Mouse (Mus musculus): ENCODE measurements around the gene Fchsd2. TPM values are rescaled to one million over a fixed set of nuclear protein-coding genes. Genes with fewer than 3 reads are reported as not detected.

Gene Fchsd2
- total RNA-seq, 4 experiments from 2014 or later, result 40.1 to 46.5 (median 43.4) TPM

DNA sequence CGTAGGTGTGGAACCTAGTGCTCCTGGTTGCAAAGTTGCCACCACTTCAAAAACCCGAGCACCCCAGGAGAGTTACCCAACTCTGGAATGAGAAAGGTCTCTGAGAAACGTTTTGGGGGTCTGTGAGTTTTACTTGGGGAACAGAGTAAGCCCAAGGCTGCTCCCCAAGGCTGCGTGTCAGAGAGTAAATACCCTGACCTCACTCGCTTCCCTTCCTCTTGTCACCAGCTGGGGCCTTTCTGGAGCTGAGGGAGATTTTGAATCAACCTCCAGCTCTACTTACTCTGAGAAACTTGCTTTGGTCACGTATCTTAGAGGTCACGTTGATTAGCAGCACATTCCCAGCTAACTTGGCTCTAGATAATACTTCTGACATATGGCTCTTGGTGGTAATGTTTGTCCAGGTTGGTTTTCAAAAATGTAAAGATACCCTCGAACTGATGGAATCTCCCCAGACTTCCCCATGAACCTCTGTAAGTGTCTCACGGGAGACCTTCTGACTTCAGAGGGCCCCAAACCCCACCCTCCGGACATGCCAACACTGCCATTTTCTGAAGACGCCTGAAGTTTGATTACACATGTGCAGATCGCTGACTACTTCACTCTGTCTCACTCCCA, 20.4 kb upstream of the Fchsd2 start:
- DNase-seq (ENCODE audit: low spot score in 2 of 2), result no peak

DNA sequence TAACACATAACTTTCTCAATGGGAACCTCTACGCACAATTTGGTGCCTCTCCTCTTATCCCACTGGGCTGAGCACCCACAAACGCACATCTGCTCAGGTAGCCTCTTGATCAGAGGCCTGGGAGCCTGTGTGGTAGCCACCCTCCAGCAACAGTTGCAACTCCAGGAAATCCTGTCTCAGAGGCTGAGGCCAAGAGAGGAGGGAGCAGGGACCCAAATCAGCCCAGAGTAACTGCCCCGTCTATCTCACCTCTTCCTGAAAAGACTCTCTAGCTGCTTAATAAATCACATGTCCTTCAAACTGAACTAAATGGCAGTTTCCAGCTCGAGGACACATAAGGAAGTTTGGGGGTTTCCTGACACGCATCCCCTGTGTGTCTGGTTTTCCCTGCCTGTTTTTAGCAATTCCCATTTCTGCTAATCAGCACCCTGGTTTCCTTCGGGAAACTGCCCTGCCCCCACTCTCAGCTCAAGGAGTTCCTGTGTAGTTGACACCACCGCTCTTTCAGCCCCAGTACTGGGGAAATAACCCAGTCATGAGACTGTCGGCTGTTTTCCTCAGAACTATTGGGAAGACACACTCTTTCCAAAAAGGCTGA, 18.4 kb upstream of the Fchsd2 start:
- DNase-seq (ENCODE audit: low spot score in 2 of 2), result no peak

DNA sequence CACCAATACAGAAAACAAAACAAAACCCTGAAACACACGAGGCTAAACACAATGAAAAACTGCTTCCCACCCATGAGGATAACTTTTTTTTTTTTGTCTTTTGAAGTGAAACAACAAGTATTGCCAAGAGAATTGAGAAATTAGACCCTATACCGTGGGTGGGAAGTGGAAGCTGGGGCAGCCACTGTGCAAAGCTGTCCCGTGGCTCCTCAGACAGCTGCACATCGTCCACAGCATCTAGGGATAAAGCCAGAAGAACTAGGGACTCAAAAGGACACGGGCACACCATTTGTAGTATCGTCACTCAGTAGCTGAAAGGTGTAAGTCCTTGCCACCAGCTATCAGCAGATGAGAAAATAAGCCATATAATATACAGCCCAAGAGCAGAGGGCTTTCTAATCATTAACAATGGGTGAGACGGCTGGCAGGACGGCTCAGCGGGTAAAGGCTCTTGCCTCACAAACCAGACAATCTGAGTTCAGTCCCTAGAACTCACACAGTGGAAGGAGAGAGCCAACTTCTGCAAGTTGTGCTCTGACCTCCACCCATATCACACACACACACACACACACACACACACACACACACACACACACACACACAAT, 9.0 kb upstream of the Fchsd2 start:
- no peak for DNase-seq (ENCODE audit: low spot score in 2 of 2)

DNA sequence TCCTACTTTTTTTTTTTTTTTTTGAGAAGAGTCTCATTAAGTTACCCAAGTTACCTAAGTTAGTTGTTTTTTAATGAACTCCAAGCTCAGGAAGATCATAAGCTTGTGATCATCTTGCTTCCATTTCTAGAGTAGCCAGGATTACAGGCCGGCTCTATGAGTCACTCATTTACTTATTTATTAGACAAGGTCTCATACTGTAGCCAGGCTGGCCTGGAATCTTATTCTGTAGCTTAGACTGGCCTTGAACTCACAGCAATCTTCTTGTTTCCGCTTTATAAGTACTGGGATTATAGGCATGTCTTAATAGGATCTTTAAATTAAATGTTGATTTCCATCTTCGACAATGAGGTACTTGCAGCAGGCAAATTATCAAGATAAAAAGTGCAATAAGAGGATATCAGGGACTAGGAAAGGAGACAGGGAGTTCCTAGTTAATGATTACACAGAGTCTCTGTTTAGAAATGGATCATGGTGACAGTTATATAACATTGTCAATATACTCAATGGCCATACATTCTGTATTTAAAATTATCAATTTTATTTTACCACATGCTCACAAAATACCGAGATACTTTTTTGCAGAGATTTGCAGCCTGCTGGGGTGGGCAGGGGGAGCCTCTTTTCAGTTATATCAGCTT, 7.7 kb upstream of the Fchsd2 start:
- DNase-seq (ENCODE audit: low spot score in 2 of 2), result no peak

DNA sequence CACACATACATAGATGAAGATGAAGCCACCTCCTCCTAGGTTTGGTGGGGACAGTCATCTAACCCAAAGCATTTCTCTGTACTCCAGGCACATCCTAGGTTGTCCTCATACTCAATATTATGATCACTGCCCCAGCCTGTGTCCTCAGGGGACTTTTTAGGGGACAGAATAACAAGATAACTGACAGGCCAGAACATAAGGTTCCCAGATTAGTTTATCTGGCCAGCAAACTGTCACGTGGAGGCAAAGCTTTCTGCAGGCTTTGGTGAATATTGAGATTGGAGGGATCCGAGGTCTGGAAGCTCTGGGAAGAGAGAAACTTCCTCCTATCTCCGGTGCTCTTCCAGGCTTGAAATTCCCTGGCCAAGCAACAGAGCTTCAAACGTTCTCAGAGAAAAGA, 6.9 kb upstream of the Fchsd2 start:
- no peak for DNase-seq (ENCODE audit: low spot score in 2 of 2)

DNA sequence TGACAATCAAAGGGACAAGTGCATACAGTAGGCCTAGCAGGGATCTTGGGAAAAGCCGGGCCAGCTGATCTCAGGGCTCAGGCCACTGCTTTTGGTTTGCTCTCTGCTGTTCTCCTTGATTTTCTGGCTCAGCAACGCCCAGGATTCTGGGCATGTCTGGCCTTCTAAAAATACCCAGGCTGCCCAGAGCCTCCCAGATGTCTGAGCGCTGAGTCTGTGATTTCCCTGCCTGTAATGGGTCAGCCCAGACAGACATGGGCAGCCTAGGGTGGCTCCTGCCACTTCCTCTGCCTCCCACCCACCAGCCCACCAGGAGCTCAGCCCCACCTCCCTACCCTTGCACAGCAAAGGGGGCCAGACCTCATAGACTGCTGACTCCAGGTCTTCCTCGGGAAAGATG, 4.0 kb upstream of the Fchsd2 start:
- no peak for DNase-seq (ENCODE audit: low spot score in 2 of 2)

DNA sequence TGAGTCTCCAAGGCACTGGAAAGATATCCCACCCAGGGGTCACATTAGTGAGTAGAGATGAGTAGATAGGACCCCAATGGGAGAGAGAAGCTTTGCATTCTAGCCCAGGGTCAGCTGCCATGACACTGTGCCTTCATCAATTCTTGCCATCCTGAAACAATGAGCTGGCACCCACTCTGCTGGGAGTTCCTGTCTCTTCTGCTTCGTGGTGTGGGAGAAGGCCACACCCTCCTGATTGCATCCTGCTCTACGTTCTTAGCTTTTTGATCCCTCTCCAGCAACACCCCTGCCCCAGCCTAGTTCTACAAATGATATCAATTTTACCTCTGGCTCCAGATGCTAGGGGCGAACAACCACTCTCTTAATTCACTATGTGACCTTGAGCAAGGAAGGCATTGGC, 3.4 kb upstream of the Fchsd2 start:
- DNase-seq (ENCODE audit: low spot score in 2 of 2), result no peak

DNA sequence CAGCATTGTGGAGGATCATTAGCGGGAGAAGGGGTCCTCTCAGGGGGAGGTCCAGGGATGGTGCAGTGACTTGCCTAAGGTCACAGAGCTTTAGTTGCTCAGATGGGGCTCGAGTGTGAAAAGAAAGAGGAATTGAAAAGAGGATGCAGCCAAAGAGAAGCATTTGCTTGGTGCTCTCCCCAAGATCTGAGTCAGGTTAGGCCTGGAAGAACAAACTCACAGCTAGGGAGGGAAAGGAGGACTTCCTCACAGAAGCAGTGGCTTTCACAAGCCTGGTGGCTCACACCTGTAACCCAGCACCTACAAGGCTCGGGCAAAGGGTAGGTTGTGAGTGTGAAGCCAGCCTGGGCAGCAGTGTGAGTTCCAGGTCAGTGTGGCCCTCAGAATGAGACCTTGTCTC, 568 bp downstream of the Fchsd2 start:
- DNase-seq (ENCODE audit: low spot score in 2 of 2), result no peak

DNA sequence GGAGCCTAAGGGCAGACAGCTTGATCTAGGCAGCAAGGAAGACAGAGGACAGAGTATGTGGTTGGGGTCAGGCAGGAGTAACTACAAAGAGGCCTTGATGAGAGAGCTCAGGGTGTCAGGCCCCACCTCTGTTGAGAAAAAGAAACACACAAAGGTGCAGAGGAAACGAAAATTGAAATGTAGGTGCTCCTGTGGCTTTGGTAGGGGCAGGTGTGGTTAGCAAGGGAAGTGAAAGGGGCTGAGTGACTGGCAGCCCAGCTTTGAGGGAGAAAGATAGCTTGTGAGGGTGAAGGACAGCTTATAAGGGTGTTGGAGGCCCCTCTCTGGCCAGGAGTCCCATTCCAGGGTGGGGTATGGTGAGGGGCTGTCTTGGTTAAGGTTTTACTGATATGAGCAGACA, 2.1 kb downstream of the Fchsd2 start:
- no peak for DNase-seq (ENCODE audit: low spot score in 2 of 2)

DNA sequence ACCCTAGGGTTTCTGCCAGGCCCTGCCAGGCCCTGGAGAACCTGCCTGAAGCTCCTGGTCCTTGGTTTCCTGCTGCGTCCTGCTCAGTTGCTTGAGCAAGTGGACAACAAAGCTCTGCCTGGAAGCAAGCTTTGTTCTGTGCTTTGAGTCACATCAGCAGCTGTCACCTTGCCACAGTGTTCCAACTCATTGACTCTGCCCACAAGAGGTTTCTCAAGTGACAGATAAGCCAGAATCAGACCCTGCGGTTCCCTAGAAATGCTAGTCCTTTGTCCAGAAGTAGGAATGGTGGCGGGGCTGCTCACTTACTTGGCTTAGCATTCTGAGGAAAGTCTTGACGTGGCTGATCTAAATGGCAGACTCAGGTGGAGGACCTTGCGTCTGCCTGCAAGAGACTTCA, 2.9 kb downstream of the Fchsd2 start:
- DNase-seq (ENCODE audit: low spot score in 2 of 2), result no peak

DNA sequence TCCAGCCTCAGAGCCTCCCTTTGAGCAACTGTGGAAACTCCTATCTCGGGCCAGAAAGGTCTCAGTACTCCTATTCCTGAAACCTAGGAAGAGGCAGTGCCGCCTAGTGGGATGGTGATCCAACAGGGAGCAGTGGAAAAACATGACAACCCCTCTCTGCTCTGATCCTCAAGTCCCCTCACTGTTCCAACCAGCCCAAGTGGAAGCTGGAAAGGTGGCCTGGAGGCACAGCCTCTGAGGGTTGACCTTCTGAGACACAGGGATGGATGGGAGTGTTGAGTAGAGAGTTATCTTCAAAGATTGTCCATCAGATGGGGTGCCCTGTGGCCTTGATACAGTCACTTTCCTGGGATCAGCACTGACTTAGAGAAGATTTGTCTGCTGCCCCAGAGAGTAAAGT, 3.9 kb downstream of the Fchsd2 start:
- no peak for DNase-seq (ENCODE audit: low spot score in 2 of 2)

DNA sequence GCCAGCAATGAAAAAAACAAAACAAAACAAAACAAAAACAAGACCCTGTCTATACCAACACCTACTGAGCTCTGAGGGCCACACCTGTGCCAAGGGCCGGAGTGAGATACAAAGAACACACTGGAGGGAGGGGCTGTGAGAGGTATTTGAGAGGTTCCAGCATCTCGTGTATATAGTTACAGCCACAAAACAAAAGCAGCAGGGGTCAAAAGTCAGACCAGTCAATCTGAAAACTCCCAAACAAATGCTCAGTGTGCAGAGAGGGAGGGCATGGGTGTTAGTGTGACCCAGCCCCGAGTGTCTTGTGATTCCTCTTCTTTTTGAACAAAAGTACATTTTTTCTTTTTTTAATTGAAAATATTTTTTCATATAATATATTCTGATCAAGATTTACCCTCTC, 4.4 kb downstream of the Fchsd2 start:
- DNase-seq (ENCODE audit: low spot score in 2 of 2), result no peak

DNA sequence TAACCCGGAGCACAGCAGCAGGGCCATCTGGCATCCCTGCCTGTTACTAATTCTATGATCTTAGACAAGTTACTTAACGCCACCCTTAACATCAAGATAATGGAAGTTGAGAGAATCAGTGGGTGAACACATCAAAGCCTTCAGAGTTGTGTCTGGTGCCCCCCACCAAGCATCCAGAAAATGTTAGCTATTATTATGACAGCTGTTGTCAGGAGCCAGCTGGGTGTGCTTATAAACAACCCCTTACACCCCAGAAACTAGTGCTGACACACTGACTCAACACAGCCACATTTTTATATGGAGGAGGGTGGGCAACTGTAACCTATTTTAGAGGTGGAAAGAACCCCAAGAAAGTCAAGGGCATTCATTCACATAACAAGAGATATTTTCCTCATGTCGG, 7.3 kb downstream of the Fchsd2 start:
- DNase-seq (ENCODE audit: low spot score in 2 of 2), result no peak

DNA sequence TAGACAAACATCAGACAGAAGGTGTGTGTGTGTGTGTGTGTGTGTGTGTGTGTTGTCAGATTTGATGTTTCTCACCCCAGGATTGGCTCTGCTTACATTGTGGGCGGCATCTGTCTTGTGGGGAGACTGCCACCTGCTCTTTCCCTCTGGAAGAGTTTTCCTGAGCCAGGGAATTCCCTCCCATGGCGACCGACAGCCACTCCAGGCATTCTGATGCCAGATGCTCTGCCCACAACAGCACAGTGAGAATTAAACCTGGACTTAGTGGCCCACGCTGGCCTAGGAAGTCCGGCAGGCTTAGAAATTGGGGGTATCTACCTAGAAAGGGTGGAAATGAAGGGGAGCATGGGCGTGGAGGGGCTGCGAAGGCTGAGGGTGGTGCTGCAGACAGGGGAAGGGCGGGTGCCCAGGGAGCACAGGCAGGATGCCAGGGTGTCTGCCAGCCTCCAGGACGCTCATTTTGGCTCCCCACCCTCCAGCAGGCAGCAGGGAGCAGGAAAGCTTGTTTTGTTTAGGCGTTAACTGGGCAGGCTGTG, 8.6 kb downstream of the Fchsd2 start:
- DNase-seq (ENCODE audit: low spot score in 2 of 2), result peak; percentile 75 to 80

DNA sequence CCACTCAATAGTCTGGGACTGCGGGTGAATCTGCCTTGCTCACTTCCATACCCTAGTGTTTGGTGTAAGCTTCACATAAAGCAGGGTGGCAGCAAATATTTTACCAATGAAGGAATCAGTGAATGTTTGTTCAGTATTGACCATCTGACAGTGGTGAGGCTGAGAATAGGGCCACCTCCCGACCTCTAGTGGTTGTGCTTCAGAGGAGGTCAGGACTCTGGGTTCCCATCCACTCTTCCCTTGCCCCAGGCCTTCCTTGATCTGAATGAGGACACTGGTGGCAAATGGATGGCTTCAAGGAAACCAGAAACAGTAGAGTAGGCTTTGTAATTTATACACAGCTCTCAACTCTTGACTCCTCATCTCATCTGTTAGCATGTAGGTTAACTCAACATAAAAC, 14.0 kb downstream of the Fchsd2 start:
- DNase-seq (ENCODE audit: low spot score in 2 of 2), result no peak

DNA sequence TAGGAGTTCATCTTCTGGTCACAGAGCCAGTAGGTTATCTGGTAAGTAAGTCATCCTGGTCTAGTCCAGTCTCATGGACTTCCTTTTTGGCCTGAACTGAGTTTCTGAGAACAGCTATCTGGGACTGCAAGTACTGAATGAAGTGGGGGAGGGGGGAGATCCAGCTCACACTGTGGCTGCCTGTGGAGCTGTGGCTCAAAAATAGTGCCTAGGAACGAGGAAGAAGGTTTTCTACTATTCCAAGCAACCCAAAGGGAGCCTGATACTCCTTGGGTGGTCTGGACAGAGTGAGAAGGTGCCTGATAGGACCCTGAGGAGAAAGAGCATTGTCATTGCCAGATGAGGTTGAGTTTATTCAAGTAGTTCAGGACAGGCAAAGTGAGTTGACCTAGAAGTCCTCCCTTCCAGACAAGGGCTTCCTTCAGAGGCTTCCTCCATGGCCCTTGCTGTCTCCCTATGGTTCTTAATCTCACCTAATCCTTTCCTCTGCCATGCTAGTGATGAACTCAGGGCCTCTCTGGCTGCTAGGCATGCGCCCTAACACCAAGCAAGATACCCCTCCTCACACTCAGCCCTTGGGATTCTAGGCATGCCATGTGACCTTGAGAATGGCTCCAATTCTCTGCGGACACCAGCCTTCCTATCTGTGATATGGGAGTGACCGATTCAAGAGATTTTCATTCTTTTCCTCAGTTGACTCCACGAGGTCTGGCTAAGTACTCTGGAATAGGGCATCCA, 14.6 kb downstream of the Fchsd2 start:
- DNase-seq (ENCODE audit: low spot score in 2 of 2), result peak in 1 of 2 experiments; percentile 16

DNA sequence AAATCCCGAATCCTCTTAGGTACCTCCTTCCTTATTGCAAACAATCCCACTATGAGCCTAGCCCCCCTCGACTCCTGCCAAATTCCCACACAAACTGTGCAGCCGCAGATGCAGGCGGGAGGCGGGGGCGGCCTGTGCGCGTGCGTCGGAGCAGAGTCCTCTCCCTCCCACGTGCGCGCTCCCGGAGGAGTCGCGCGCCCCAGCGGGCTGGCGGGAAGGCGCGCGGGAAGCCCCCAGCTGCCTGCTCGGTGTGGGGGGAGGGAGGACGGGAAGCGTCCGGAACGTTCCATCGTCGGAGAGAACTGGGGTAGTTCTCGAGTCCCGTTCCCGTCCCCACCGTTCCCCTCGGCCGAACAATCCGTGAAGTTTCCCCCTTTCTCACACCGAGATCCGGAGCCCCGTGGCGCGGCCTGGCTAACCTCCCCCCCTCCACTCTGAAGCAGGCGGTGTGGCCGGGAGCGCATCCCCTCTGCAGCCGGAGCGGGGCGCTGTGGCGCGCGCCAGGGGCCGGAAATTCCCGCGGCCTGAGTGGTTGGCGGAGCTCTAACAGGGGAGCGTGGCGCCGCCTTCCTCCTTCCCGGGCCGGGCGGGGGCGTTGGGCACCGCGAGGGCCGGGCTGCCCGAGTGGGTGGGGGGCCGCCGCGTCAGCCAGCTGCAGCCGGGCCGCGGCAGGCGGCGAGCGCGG, 15.4 kb downstream of the Fchsd2 start:
- DNase-seq (ENCODE audit: low spot score in 2 of 2), result peak; percentile 96 to 97

DNA sequence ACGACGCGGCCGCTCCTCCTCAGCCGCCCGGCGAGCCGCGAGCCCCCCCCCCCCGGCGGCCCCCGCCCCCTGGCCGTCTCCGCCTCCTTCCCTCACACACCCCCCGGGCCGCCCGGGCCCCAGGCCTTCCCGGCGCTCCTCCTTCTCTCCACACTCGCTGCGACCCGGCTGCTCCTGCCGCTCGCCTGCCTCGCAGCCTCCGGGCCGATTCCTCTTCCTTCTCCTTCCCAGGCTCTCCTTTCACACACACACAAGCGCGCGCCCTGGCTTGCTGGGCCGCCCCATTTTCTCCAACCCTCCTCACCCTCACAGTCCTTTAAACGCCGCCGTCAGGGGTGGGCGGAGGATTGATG, 16.0 kb downstream of the Fchsd2 start:
- peak in 1 of 2 experiments; percentile 49 for DNase-seq (ENCODE audit: low spot score in 2 of 2)

DNA sequence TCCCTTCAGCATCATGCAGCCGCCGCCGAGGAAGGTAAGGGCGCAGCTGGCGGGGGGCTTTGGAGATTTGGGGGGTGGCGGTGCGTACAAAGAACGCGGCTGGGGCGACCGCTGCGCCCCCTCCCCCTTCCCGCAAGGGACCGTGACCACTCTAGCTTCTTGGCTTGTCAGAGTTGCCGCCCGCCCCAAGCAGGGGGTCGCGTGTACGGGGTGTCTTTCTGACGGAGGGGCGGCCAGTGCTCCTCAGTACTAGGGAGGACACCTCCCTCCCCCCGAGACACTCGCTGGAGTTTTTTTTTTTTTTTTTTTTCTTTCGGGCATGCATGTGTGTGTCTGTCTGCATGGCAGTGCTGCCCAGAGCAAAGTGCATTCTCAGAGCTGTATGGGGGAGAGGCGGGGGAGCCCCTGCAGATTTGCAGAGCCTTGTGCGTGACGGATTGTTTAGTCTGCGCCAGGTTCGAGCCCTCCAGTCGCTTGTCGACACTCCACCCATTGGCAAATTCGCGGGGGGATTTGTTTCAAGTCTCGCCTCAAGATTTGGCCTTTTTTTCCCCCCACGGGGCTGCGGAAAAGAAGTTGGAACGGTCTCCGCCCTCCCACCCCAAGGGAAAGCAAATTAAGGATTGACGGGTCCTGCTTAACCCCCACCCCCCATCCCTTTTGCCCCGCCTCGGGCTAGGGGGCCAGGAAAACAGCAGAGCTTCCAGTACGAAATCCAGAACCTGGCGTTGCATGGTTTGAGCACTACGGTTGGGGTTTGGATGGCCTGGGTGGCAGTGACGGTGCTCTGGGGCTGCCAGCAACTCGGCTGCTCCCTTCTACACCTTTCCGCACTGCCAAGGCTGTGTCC, 16.6 kb downstream of the Fchsd2 start:
- peak in 1 of 2 experiments; percentile 13 for DNase-seq (ENCODE audit: low spot score in 2 of 2)

DNA sequence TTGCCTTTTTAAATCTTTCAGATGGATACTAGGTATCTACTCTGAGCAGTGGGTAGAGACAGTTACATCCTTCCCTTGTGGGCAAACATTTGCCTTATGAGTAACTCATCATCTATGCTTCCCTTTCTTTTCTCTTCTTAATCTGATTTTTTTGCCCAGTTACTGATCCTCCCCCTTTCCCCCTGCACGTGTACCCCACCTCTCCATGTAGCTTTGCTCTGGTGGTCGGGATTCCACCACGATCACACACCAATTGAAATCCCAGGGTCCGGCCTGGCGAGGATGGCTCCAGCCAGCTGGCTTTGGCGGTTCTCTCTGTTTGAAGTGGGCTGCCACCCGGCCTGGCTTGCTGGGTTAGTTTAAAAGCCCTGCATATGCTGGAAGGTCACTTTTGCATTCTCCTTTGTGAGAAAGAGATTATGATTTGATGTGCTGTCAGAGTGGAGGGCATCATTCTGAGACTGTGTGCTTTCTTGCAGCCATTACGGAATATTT, 17.2 kb downstream of the Fchsd2 start:
- no peak for DNase-seq (ENCODE audit: low spot score in 2 of 2)
